Mouse (Mus musculus): ENCODE results near the gene Cdk5. TPM values are rescaled to one million over a fixed set of nuclear protein-coding genes. Genes with fewer than 3 reads are reported as not detected.

Cdk5 gene
- polyA plus RNA-seq, 1 experiment from 2014 or later = 31.1 TPM

- H3K9me3 ChIP-seq (ENCODE audit: low read length) = no peaks in the 10 kb centered on the region
- peaks cover 17% of the 10 kb centered on the region for H3K4me1 ChIP-seq (ENCODE audit: insufficient read depth, low read depth, low read length)
- no peak overlapping the region for H3K4me2 ChIP-seq (replicated peaks; ENCODE audit: low read depth, low read length)
- no peaks in the 10 kb centered on the region for H3K36me3 ChIP-seq (ENCODE audit: insufficient read depth, low read length)
- H3K9ac ChIP-seq (replicated peaks; ENCODE audit: low read depth) = no peak overlapping the region
- H3K27ac ChIP-seq (ENCODE audit: low read length) = no peak overlapping the region
- no peak overlapping the region for H3K4me3 ChIP-seq (ENCODE audit: low read depth, low read length)
- peaks cover 7% of the 10 kb centered on the region; the same call in 1 of the 2 replicates for H3K27me3 ChIP-seq (replicated peaks; ENCODE audit: insufficient read depth, low read length)
- 59% methylated on average over 6 of the region's 7 CpGs for WGBS
- ATAC-seq (peak; percentile 33), DNase-seq (ENCODE audit: low spot score) (peak; percentile 72)
- TF ChIP-seq EP300 (IDR thresholded peaks at IDR 0.05) (no peak), CTCF (IDR thresholded peaks at IDR 0.05) (no peak)
These were observed 34.2 kb downstream of the Cdk5 start for GRCm38 (mm10) chr5:24389011-24389657.

DNA sequence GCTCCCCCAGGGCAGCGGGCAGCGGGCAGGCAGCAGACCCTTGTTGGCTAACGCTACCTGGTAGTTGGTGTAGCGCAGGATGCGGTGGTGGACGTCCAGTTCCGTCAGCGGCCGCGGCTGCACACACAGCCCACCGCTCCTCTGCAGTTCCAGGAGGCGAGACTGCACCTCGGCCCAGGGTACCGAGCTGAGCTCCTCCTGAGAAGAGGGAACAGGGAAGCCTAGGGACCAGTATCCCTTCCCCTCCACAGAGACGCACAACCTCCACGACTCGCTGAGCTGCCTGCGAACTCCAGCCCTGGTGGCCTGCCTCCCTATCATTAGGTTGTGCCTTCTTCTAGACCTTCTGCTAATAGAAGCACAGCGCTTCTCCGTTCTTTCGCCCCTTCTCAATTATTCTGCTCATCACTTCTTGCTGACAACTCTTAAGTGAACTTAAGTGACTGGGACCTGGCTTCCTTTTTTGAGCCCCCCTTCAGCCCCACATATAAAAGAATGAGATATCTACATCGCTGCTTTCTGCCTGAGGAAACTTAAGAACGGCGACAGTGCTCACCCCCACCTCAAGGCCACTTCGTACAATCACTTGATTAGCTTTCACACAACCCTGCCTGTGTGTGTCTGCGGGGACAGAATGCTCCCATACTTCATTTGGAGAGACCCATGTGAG is 34.9 kb downstream of the Cdk5 start:
- 31% methylated on average over 23 of the region's 26 CpGs for WGBS
- Histone ChIP-seq H3K4me1 (ENCODE audit: insufficient read depth, low read depth, low read length) (peaks cover 19% of the 10 kb centered on the region), H3K4me3 (ENCODE audit: low read depth, low read length) (peak overlapping the region; percentile 33), H3K4me2 (replicated peaks; ENCODE audit: low read depth, low read length) (peak overlapping the region; percentile 74), H3K36me3 (ENCODE audit: insufficient read depth, low read length) (no peaks in the 10 kb centered on the region), H3K9me3 (ENCODE audit: low read length) (no peaks in the 10 kb centered on the region), H3K27me3 (replicated peaks; ENCODE audit: insufficient read depth, low read length) (peaks cover 7% of the 10 kb centered on the region; the same call in 1 of the 2 replicates), H3K27ac (ENCODE audit: low read length) (no peak overlapping the region), H3K9ac (replicated peaks; ENCODE audit: low read depth) (peak overlapping the region; percentile 20)
- ATAC-seq (no peak), DNase-seq (ENCODE audit: low spot score) (no peak)
- no peak for TF ChIP-seq EP300 (IDR thresholded peaks at IDR 0.05)
- TF ChIP-seq CTCF (IDR thresholded peaks at IDR 0.05) = no peak

DNA sequence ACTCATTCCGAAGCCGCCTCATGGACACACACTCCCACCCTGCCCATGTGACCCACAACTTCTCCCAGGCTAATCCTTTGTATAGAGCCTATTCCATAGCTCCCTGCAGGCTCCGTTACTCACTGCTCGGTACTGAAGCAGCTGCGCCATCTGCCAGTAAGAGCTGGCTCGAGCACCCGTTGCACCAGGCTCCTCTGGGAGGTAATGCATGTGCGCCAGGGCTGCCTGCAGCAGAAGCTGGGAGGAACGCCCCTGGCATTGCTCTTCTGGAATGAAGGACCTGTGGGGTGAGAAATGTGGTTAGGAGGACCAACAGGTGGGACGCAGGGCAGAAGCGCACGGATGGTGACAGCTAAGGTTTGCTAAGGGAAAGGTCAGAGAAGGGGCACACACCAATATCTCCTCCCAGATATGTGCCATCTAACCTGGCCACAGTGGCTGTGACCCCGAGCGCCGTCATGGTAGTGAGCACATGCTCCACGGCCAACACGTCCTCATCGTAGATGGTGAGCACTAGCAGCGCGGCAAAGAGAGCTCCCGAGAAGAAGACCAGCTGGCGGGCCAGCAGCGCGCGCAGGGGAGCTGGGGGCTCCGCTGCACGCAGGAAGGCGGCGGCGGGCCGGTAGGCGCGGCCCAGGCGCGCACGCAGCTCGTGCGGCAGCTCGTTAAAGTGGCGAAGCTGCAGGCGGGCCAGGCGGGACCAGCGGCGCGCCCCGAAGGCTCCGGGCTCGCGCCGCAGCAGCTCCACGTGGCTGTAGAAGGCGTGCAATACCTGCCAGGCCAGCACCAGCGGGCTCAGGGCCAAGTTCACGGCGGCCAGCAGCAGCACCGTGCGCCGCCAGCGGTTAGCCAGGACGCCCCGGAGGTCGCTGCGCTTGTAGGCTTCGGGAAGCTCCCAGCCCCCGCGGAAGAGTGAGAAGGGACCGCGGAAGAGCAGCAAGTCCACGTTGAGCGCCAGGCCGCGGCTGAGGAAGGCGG is 35.8 kb downstream of the Cdk5 start:
- ATAC-seq = peak; percentile 26
- no peak overlapping the region for H3K27ac ChIP-seq (ENCODE audit: low read length)

GRCm38 (mm10) chr5:24385887-24386550 is 37.3 kb downstream of the Cdk5 start:
- 82% methylated on average over 10 of the region's 10 CpGs for WGBS
- TF ChIP-seq CTCF (IDR thresholded peaks at IDR 0.05) (no peak), EP300 (IDR thresholded peaks at IDR 0.05) (no peak)
- no peaks in the 10 kb centered on the region for H3K36me3 ChIP-seq (ENCODE audit: insufficient read depth, low read length)
- H3K4me1 ChIP-seq (ENCODE audit: insufficient read depth, low read depth, low read length) = peaks cover 21% of the 10 kb centered on the region
- no peak overlapping the region for H3K4me2 ChIP-seq (replicated peaks; ENCODE audit: low read depth, low read length)
- H3K9me3 ChIP-seq (ENCODE audit: low read length) = no peaks in the 10 kb centered on the region
- DNase-seq (ENCODE audit: low spot score) (no peak), ATAC-seq (no peak)
- H3K27me3 ChIP-seq (replicated peaks; ENCODE audit: insufficient read depth, low read length) = peaks cover 7% of the 10 kb centered on the region; the same call in 1 of the 2 replicates
- H3K27ac ChIP-seq (ENCODE audit: low read length) = no peak overlapping the region
- H3K9ac ChIP-seq (replicated peaks; ENCODE audit: low read depth) = no peak overlapping the region
- no peak overlapping the region for H3K4me3 ChIP-seq (ENCODE audit: low read depth, low read length)

More for the DNA sequence above, 35.8 kb downstream of the Cdk5 start:
- Histone ChIP-seq H3K36me3 (ENCODE audit: insufficient read depth, low read length) (no peaks in the 10 kb centered on the region), H3K9me3 (ENCODE audit: low read length) (no peaks in the 10 kb centered on the region), H3K4me3 (ENCODE audit: low read depth, low read length) (peak overlapping the region; percentile 33), H3K4me1 (ENCODE audit: insufficient read depth, low read depth, low read length) (peaks cover 19% of the 10 kb centered on the region), H3K9ac (replicated peaks; ENCODE audit: low read depth) (peak overlapping the region; percentile 20), H3K27me3 (replicated peaks; ENCODE audit: insufficient read depth, low read length) (peaks cover 7% of the 10 kb centered on the region; the same call in 1 of the 2 replicates), H3K4me2 (replicated peaks; ENCODE audit: low read depth, low read length) (peak overlapping the region; percentile 74)
- 1% methylated on average over 69 of the region's 73 CpGs for WGBS
- peak; percentile 66 for DNase-seq (ENCODE audit: low spot score)
- TF ChIP-seq CTCF (IDR thresholded peaks at IDR 0.05) (peak; percentile 51), EP300 (IDR thresholded peaks at IDR 0.05) (no peak)

DNA sequence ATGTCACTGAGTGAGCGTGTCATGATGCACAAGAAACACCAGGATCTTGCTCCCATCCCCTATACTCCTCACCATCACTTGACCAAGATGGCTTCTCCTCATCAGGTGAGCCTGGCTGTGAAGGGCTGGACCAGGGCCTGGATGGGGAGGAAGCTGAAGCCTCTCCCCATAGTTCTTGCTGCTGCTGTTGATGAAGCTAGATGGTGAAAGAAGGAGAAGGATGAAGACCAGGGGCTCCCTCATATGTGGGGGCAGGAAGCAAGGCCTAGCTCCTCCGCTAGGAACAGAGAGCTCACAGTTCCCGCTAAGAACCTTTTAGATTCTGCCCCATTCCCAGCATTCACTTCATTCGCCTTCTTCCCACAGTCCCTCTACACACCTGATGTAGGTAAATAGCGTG is 38.0 kb downstream of the Cdk5 start:
- Histone ChIP-seq H3K4me3 (ENCODE audit: low read depth, low read length) (no peak overlapping the region), H3K27ac (ENCODE audit: low read length) (no peak overlapping the region), H3K9me3 (ENCODE audit: low read length) (no peaks in the 10 kb centered on the region), H3K36me3 (ENCODE audit: insufficient read depth, low read length) (no peaks in the 10 kb centered on the region), H3K27me3 (replicated peaks; ENCODE audit: insufficient read depth, low read length) (peaks cover 7% of the 10 kb centered on the region; the same call in 1 of the 2 replicates), H3K4me1 (ENCODE audit: insufficient read depth, low read depth, low read length) (peaks cover 25% of the 10 kb centered on the region), H3K4me2 (replicated peaks; ENCODE audit: low read depth, low read length) (no peak overlapping the region), H3K9ac (replicated peaks; ENCODE audit: low read depth) (no peak overlapping the region)
- no peak for TF ChIP-seq CTCF (IDR thresholded peaks at IDR 0.05)
- no peak for TF ChIP-seq EP300 (IDR thresholded peaks at IDR 0.05)
- whole genome bisulfite sequencing = 99% methylated on average over 5 of the region's 5 CpGs
- ATAC-seq = no peak
- no peak for DNase-seq (ENCODE audit: low spot score)
